Mouse (Mus musculus) cerebellum, adult 9-11 months (tissue): ENCODE data around the gene Zfp74.
"Not testable (repeated sequence)": the region's sequence is repeated elsewhere in the genome, so short reads cannot be mapped to it uniquely, and the experiment has no call there.

Experiments used
- DNase-seq: peaks from one replicate; pipeline ENCODE4 v3.0.0; 2022

Zfp74 gene

DNA sequence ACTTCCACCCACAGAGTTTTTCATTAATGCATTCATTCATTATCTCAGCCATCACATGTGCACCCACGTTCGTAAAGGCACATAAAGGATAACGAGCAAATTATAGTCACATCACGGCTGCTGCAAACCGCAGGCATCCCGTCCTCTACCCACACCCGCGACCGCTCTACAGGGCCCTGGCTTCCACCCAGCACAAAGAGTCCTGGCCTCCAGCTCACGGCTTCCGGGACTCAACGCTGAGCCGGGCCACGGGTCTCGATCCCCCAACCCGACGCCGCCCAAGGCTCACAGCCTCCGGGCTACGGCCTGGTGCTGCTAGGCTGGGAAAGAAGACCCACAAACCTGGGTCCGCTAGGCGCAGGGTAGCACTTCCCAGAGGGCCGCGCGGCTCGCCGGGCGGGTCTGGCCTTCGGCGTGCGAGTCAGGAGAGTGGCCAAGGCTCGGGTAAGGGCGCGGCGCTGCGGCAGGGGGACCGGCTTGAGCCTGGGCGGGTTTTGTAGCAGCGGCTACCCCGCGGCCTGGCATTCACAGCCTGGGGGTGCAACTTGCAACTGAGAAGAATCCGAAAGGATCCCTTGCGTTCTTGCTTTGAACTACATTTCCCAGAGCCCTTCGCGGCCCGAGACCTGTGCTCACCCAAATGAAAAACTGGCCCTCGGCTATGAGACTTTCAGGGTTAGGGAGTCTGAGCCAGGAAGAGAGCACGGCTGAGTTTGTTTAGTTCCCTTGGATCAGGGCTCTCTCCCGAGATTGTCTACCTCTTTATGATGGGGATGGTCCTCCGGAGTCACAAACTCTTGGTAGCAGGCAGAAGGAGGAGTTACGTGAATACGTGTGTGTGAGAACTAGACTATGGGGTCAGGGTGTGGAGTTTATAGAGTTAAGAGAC, at the start of gene Zfp74:
TSS of gene Zfp74 (minus strand) at position 577 of the 889 bp plus-strand sequence.
- DNase-seq: peak; percentile 81

GRCm38 (mm10) chr7:30000601-30001000, 46.7 kb upstream of the Zfp74 start:
- DNase-seq: no peak

- no peak for DNase-seq
These were observed 41.2 kb upstream of the Zfp74 start for GRCm38 (mm10) chr7:29995134-29995533.

- DNase-seq: no peak
These were observed 39.5 kb upstream of the Zfp74 start for GRCm38 (mm10) chr7:29993340-29993739.

DNA sequence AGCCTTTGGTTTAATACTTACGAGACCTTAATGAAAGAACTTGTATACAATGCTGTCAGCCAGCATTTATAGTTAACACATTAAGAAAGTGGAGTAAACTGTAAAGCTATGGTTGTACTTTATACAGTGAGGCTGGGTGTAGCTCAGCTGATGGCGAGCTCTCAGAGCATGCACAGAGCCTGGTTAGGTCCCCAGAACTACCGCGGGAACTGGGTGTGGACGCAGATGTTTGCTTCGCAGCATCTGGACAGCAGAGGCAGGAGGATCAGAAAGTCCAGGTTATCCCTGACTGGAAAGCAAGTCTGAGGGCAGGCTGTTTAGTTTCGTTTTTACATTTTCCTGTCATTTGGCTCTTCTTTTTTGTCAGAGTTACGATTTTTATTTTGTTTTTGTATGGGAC, 38.8 kb upstream of the Zfp74 start:
- DNase-seq: no peak

DNA sequence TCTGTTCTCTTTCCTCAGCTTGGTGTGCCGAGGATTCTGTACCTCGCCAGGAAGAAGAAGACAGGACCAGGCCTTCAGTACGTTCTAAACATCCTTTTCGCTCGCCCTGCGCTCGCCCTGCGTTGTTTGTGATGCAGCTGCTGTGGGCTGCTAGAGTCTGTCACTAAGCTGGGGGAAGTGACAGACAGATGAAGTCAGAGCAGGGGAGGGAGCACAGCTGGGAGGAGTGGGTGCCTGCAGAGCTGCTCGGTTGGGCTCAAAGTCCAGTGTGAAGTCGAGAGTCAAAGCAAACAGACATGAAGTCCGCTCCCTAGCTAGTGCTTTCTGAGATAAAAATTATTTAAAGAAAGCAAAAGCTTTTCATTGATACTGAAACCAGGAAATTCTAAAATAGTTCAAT, 35.1 kb upstream of the Zfp74 start:
- DNase-seq: no peak

GRCm38 (mm10) chr7:29987551-29987950, 33.7 kb upstream of the Zfp74 start:
- no peak for DNase-seq

- no peak for DNase-seq
These were observed 32.2 kb upstream of the Zfp74 start for GRCm38 (mm10) chr7:29986101-29986500.

DNA sequence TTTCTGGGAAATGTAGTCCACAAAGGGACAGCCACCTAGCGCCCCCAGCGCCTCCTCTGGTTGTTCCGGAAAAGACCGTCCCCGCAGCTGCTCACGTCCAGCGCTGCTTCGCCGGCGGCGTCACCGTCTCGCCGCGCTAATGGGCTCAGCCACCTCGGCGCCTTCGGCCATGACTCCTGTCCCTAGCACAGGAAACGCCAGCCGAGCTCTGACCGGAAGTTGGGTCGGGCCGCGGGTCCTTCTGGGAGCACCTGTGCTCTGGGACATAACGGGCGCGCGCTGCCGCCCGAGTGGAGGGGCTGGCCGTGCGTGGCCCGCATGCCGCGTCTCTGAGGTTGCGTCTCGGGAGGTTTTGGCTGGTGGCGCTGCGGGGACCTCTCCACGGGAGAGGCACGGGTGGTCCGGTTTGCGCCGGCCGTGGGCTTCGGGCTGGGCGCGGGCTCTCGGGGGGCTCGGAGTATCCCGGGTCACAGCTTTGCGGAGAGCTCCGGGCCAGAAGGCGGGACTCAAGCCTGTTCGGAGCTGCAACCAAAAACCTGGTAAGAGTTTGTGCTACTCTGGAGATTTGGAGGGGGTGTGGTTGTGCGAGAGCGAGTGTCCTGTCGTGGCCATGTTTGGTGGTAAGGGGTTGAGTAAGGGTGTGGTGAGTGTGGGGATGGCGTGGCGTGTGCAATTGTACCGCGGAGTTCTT, 29.9 kb upstream of the Zfp74 start, which contains the start of gene Zfp568:
TSS of gene Zfp568 (plus strand) at position 266 of the 691 bp plus-strand sequence.
- peak; percentile 94 for DNase-seq

GRCm38 (mm10) chr7:29983340-29983689, 29.4 kb upstream of the Zfp74 start:
- no peak for DNase-seq

DNA sequence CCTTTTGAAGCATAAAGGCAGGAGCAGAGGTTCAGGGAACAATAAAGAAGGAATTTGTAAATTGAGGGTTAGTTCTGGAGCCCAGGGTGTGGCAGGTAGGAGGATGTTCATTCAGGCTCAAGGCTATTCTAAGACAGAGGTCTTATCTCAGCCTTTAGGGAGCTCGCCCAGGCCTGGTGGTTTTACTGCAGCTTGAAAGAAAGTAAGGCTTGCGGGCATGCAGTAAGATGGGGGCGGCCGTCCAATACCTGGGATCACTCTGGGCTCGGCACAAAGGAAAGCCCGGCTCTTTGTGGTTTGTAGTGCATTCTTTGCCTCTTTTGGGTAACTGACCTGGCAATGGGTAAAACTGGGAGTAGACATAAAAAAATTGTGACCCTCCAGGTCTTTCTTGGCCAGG, 29.0 kb upstream of the Zfp74 start:
- DNase-seq: peak; percentile 40

GRCm38 (mm10) chr7:29982341-29982740, 28.5 kb upstream of the Zfp74 start:
- no peak for DNase-seq

- DNase-seq: no peak
These were observed 28.0 kb upstream of the Zfp74 start for GRCm38 (mm10) chr7:29981860-29982259.

DNA sequence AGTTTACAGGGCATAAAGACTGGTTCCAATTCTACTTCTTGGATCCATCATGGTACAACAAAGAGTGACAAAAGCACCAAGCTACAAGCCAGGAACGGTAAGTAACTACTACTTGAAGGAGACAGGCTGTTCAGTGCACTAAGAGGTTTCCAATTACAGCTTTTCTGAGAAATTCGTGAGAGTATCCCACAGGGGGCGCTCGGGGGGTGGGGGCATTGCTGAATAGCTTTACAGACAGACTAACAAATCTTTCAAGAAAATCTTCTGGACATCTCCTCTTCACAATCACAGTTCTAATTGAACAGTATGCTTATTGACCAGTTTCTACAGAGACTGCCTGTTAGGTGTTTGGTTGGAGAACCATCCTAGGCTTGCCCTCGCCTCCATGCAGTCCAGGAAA, 27.6 kb upstream of the Zfp74 start:
- DNase-seq: no peak

- no peak for DNase-seq
These were observed 26.9 kb upstream of the Zfp74 start for GRCm38 (mm10) chr7:29980761-29981160.

DNA sequence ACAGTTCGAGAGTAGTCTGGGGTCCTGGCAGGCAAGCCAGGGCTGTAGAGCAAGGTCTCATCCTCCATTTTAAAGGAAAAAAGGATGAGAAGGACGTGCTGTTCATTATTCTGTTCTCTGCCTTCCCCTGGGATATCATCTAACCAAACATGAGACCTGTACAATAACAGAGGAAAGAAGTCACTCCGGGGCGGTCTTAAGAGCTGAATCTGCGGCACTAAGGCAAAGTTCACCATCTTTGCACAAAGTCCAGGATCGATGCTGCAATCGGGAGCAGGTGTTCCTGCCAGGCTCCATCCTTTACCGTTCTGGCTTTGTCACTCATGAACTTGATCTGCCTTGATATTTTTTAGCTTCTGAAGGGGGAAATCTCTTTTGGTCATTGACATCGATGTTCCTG, 16.8 kb upstream of the Zfp74 start:
- DNase-seq: no peak

- not testable (repeated sequence) for DNase-seq
These were observed 11.4 kb upstream of the Zfp74 start for GRCm38 (mm10) chr7:29965115-29965810.

GRCm38 (mm10) chr7:29959004-29959403, 5.1 kb upstream of the Zfp74 start:
- no peak for DNase-seq

GRCm38 (mm10) chr7:29958125-29958724, 4.3 kb upstream of the Zfp74 start:
- DNase-seq: no peak

- no peak for DNase-seq
These were observed 2.4 kb upstream of the Zfp74 start for GRCm38 (mm10) chr7:29956257-29956656.

- peak; percentile 25 for DNase-seq
These were observed 842 bp upstream of the Zfp74 start for GRCm38 (mm10) chr7:29954731-29955130.

- no peak for DNase-seq
These were observed 803 bp downstream of the Zfp74 start for GRCm38 (mm10) chr7:29953086-29953485.

GRCm38 (mm10) chr7:29944201-29944600, 9.7 kb downstream of the Zfp74 start:
- DNase-seq: no peak
